Mouse (Mus musculus) brain, adult 2 months (tissue): ENCODE data around the gene Ccnd3.
"Not testable (repeated sequence)": the region's sequence is repeated elsewhere in the genome, so short reads cannot be mapped to it uniquely, and the experiment has no call there.

Experiments used
- DNase-seq: peaks from one replicate; pipeline ENCODE4 v3.0.0; 2011; ENCODE audit warnings: low read depth, low spot score

The Ccnd3 gene

GRCm38 (mm10) chr17:47616652-47617051 lies 111.8 kb downstream of the Ccnd3 start:
- DNase-seq = no peak

- no peak for DNase-seq
These were observed 112.9 kb downstream of the Ccnd3 start for GRCm38 (mm10) chr17:47617605-47618307.

- peak; percentile 40 for DNase-seq
These were observed 113.9 kb downstream of the Ccnd3 start for GRCm38 (mm10) chr17:47618556-47619311.

- DNase-seq = no peak
These were observed 118.2 kb downstream of the Ccnd3 start for GRCm38 (mm10) chr17:47622912-47623554.

- DNase-seq = not testable (repeated sequence)
These were observed 119.7 kb downstream of the Ccnd3 start for GRCm38 (mm10) chr17:47624572-47624971.

DNA sequence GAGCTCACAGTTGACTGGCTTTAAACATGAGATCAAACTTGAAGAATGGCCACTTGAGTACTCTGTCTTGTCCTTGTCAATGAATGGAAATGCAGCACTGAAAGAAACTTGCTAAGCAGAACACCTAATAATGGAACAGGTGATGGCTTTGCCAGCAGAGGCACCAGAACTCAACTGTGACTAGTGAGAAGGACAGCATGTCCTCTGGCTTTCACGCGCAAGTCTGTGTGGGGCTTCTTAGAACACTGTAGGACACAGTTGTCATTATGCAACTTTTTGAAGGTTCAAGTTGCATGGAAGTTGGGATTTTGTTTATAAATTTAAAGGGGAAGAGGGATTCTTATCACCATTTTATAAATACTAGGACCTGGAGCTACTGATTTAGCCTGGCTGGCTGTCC lies 120.2 kb downstream of the Ccnd3 start:
- DNase-seq = no peak

DNA sequence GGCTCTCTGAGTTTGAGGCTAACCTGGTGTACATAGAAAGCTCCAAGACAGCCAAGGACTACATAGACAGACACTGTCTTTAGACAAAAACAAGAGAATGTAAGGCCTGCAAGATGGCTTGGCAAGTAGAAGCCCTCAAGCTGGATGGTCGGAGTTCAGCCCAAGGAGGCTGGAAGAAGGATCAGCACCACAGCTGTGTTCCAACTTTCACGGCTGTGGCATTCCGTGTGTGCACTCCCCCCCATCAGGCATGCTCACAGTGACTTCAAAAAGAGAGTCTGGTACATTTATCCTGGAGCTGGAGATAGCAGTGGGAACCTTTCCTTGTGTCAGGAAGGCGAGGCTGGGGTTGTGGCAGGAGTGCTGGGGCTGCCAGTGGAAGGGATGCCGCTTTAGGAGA lies 121.2 kb downstream of the Ccnd3 start:
- no peak for DNase-seq

- DNase-seq = no peak
These were observed 122.9 kb downstream of the Ccnd3 start for GRCm38 (mm10) chr17:47627791-47628190.

- DNase-seq = peak; percentile 96
These were observed 124.2 kb downstream of the Ccnd3 start for GRCm38 (mm10) chr17:47628851-47629676.

DNA sequence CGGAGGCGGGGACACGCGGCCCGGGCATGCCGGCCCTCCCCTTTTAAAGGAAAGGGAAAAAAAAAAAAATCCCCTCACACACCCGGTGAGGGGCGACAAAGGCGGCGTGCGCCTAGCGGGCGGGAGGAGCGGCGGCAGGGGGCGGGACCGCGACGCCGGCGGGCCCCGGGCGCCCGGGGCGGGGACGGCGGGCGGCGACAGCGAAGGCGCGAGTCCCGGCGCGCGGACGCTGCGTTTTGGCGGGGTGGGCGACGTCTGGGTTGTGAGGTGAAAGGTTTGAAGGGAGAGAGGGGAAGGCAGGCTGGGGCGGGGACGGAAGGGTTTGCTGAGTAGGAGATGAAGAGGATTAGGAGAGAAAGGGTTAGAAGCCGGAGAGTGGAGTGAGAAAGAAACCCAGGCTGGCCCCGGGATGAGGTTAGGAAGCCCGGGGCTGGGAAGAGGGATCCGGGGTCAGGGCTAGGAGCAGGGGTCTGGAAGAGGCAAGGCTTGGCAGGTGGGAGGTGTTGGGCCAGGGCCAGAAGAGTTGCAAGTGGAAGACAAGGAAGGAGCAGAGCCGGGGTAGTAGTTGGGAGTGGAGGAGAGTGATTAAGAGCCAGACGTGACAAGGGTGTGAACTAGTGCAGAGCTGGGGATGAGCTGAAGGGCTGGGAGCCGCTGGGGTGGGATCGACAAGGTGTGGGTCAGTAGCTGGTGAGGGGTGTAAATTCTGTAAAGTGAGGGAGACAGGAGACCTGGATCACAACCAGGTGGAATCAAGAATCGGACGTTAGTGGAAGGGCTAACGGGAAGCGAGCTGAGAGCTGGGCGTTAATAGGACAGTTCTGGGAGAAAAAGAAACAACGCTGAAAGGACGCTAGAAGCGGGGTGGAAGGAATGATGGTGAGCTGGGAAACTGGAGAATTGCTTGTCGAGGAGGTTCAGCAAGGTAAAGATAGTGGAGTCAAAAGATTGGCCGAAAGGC lies 125.1 kb downstream of the Ccnd3 start:
- DNase-seq = peak; percentile 43

- no peak for DNase-seq
These were observed 125.8 kb downstream of the Ccnd3 start, which contains the start of gene Usp49 for GRCm38 (mm10) chr17:47630678-47631065. TSS of gene Usp49 (plus strand) at chr17:47630690.

DNA sequence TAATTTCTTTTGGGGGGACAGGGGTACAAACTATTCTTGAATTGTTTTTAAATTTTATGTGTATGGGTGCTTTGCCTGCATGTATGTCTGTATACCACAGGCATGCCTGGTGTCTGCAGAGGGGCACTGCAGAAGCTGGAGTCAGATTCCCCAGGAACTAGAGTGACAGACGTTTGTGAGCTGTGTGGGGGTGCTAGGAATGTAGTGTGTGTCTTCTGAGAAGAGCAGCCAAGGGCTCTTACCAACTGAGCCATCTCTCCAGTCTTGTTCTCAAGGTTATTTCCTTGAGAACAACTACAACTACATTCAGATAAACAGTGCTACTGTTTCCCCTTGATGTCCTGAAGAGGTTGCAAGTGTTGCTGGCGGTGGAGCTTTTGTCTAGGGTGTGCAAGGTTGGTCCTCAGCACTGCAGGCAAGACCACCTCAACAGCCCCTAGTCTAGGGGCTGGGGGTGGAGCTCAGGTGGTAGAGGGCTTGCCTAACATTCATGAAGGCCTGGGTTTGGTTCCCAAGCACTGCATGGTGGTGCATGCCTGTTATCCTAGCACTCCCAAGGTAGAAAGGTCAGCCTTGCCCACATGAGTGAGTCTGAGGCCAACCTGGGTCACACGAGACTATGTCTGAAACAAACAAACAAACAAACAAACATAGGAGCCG lies 127.5 kb downstream of the Ccnd3 start:
- no peak for DNase-seq

DNA sequence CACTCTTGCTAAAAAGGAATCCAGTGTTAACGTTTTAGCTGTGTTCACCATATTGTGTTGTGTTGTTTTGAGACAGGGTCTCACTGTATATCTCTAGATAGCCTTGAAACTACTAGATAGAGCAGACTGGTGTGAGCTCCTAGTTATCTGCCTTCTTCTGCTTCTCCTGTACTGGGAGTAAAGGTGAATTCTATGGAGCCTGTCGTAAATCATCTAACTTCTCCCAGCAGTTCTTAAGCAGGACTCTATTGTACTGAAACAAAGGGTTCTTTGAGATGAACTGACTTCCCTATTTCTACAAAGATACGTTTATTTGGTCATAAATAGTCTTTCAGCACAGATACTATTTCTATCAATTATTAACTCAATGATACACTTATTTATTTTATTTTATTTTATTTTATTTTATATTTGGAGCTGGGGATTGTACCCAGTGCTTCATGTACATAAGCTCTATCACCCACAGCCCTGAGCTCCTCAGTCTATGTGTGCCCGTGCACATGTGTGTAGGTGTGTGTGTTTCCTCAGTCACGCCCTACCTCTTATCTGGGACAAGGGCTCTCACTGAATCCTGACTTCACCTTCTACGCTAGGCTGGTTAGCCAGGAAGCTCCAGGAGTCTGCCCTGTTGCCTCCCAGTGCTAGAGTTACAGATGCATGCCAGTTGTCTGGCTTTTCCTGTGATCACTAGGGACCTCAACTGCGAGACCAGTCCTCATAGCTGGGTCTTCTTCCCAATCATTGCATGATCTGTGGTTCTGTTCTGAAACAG lies 129.3 kb downstream of the Ccnd3 start:
- DNase-seq = no peak

DNA sequence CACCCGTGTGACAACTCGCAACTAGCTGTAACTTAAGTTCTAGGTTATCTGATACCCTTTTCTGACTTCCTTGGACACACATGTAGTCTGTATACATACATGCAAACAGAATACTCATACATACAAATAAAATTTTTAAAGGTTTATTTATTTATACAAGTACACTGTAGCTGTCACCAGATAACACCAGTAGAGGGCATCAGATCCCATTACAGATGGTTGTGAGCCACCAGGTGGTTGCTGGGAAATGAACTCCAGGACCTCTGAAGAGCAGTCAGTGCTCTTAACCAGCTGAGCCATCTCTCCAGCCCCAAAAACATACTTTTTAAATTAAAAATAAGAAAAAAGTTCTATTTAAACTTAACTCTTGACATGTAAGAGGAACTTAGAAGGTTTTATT lies 138.1 kb downstream of the Ccnd3 start:
- no peak for DNase-seq

DNA sequence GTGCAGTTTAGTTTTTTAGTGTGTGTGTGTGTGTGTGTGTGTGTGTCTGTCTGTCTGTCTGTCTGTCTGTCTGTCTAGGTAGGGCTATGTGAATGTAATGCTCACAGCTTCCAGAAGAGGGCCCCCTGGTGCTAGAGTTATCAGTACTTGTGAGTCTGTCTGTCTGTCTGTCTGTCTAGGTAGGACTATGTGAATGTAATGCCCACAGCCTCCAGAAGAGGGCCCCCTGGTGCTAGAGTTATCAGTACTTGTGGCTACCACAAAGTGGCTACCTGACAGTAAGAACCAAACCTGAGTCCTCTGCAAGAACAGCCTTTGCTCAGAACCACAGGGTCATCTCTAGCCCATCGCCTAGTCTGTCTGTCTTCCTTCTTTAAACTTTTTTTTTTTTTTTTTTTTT lies 141.8 kb downstream of the Ccnd3 start:
- peak; percentile 63 for DNase-seq

GRCm38 (mm10) chr17:47648966-47649365 lies 144.1 kb downstream of the Ccnd3 start:
- DNase-seq = no peak
